Mouse (Mus musculus) hindbrain, postnatal 0 days (tissue): ENCODE data around the gene Slc25a34. TPM values are rescaled to one million over a fixed set of nuclear protein-coding genes. Genes with fewer than 3 reads are reported as not detected.

Experiments used
- ATAC-seq: fragments of 200-750 bp; cut with Nextera tagmentation; 2 replicates; pipeline ENCODE4 v1.8.0; 2017; ENCODE audit warnings: mild to moderate bottlenecking, moderate TSS enrichment, moderate library complexity
- DNase-seq: peaks from one replicate; pipeline ENCODE4 v3.0.0-alpha.2; 2015; ENCODE audit warnings: low spot score
- H3K27ac ChIP-seq: fragments of 300-500 bp; sonication (generic); 2 replicates; pipeline ENCODE4 v1.5.1; 2014; ENCODE audit warnings: mild to moderate bottlenecking
- H3K27me3 ChIP-seq: fragments of 300-500 bp; sonication (generic); 2 replicates; pipeline ENCODE4 v1.6.1; 2014; ENCODE audit warnings: low read length, mixed read lengths; ENCODE audit not compliant: insufficient read depth
- H3K36me3 ChIP-seq: fragments of 300-500 bp; sonication (generic); 2 replicates; pipeline ENCODE4 v1.6.1; 2014; ENCODE audit warnings: low read length, mixed read lengths; ENCODE audit not compliant: insufficient read depth
- H3K4me1 ChIP-seq: fragments of 300-500 bp; sonication (generic); 2 replicates; pipeline ENCODE4 v1.6.1; 2014; ENCODE audit warnings: antibody characterized with exemption, low read length, mixed read lengths; ENCODE audit not compliant: insufficient read depth
- H3K4me2 ChIP-seq: fragments of 300-500 bp; sonication (generic); 2 replicates; pipeline ENCODE4 v1.6.1; 2014; ENCODE audit warnings: low read depth, mild to moderate bottlenecking, low read length, moderate library complexity, mixed read lengths
- H3K4me3 ChIP-seq: fragments of 300-500 bp; sonication (generic); 2 replicates; pipeline ENCODE4 v1.5.1; 2014; ENCODE audit warnings: low read length
- H3K9ac ChIP-seq: fragments of 300-500 bp; sonication (generic); replicated peaks from 2 replicates; pipeline ENCODE4 v1.6.1; 2014; ENCODE audit warnings: mild to moderate bottlenecking, low read length, moderate library complexity, mixed read lengths
- H3K9me3 ChIP-seq: fragments of 300-500 bp; sonication (generic); 2 replicates; pipeline ENCODE4 v1.6.1; 2016; ENCODE audit warnings: low read length, mixed read lengths
- CTCF ChIP-seq: IDR thresholded peaks from 2 replicates; pipeline ENCODE4 v1.5.1; 2016; ENCODE audit warnings: antibody characterized with exemption, control low read depth, low read depth
- WGBS: fragments of 180-500 bp; shearing (Covaris S2); extraction: QIAGEN DNeasy Blood & Tissue Kit; methylation state at CpG from one replicate; pipeline ENCODE4 v1.1.7; 2014; 5-methylcytosine and 5-hydroxymethylcytosine counted together
- polyA plus RNA-seq: library from polyadenylated mRNA; unstranded; fragments of >200 nt; fragmentation: Nextera tagmentation; extraction: Ambion mirVana; gene quantifications from 2 replicates; pipeline ENCODE4 v1.2.1, GENCODE M21; 2015
- total RNA-seq: library from RNA; depleted of rRNA; stranded (reverse); fragments of >200 nt; gene quantifications from 2 replicates; pipeline ENCODE4 v1.2.3, GENCODE M21; 2014

Slc25a34 gene
- total and polyA plus RNA-seq, 2 experiments from 2014 or later, result 3.6 to 18.1 TPM

GRCm38 (mm10) chr4:141576404-141576803, 47.2 kb downstream of the Slc25a34 start:
- Histone ChIP-seq H3K9me3 (no peaks in the 10 kb centered on the region), H3K4me1 (no peaks in the 10 kb centered on the region), H3K27ac (no peak overlapping the region), H3K4me2 (no peak overlapping the region), H3K36me3 (no peaks in the 10 kb centered on the region), H3K27me3 (no peaks in the 10 kb centered on the region), H3K4me3 (no peak overlapping the region), H3K9ac (no peak overlapping the region)
- DNase-seq (no peak), ATAC-seq (no peak)
- 89% methylated on average over 11 of the region's 11 CpGs for WGBS
- TF ChIP-seq CTCF, result no peak

GRCm38 (mm10) chr4:141574789-141575702, 48.6 kb downstream of the Slc25a34 start:
- Histone ChIP-seq H3K27me3 (no peaks in the 10 kb centered on the region), H3K4me3 (no peak overlapping the region), H3K36me3 (no peaks in the 10 kb centered on the region), H3K27ac (no peak overlapping the region), H3K4me1 (no peaks in the 10 kb centered on the region), H3K9me3 (no peaks in the 10 kb centered on the region), H3K4me2 (no peak overlapping the region), H3K9ac (no peak overlapping the region)
- ATAC-seq, result peak; percentile 65
- WGBS, result 41% methylated on average over 27 of the region's 27 CpGs
- DNase-seq, result peak; percentile 91
- TF ChIP-seq CTCF, result peak; percentile 93

GRCm38 (mm10) chr4:141573359-141573966, 50.2 kb downstream of the Slc25a34 start:
- ATAC-seq, result no peak
- TF ChIP-seq CTCF, result no peak
- no peak overlapping the region for H3K27ac ChIP-seq
- DNase-seq, result no peak
- no peaks in the 10 kb centered on the region for H3K9me3 ChIP-seq
- no peaks in the 10 kb centered on the region for H3K27me3 ChIP-seq
- 71% methylated on average over 6 of the region's 6 CpGs for WGBS
- H3K9ac ChIP-seq, result no peak overlapping the region
- no peaks in the 10 kb centered on the region for H3K4me1 ChIP-seq
- no peaks in the 10 kb centered on the region for H3K36me3 ChIP-seq
- no peak overlapping the region for H3K4me2 ChIP-seq
- H3K4me3 ChIP-seq, result no peak overlapping the region

- Histone ChIP-seq H3K9me3 (no peaks in the 10 kb centered on the region), H3K4me1 (no peaks in the 10 kb centered on the region), H3K36me3 (no peaks in the 10 kb centered on the region), H3K4me3 (no peak overlapping the region), H3K27ac (no peak overlapping the region), H3K27me3 (no peaks in the 10 kb centered on the region), H3K9ac (no peak overlapping the region), H3K4me2 (no peak overlapping the region)
- DNase-seq (no peak), ATAC-seq (no peak)
- no peak for TF ChIP-seq CTCF
- 82% methylated on average over 7 of the region's 7 CpGs for WGBS
Measured at GRCm38 (mm10) chr4:141572668-141573358, 50.8 kb downstream of the Slc25a34 start.

GRCm38 (mm10) chr4:141571934-141572333, 51.7 kb downstream of the Slc25a34 start:
- ATAC-seq, result no peak
- H3K27ac ChIP-seq, result no peak overlapping the region
- no peak overlapping the region for H3K9ac ChIP-seq
- no peaks in the 10 kb centered on the region for H3K36me3 ChIP-seq
- DNase-seq, result no peak
- H3K4me3 ChIP-seq, result no peak overlapping the region
- no peaks in the 10 kb centered on the region for H3K27me3 ChIP-seq
- H3K4me1 ChIP-seq, result no peaks in the 10 kb centered on the region
- no peaks in the 10 kb centered on the region for H3K9me3 ChIP-seq
- 83% methylated on average over 10 of the region's 10 CpGs for WGBS
- no peak overlapping the region for H3K4me2 ChIP-seq
- TF ChIP-seq CTCF, result no peak

GRCm38 (mm10) chr4:141571337-141571739, 52.3 kb downstream of the Slc25a34 start:
- H3K4me1 ChIP-seq, result no peaks in the 10 kb centered on the region
- no peak overlapping the region for H3K4me3 ChIP-seq
- no peak overlapping the region for H3K4me2 ChIP-seq
- H3K27ac ChIP-seq, result no peak overlapping the region
- TF ChIP-seq CTCF, result no peak
- no peaks in the 10 kb centered on the region for H3K9me3 ChIP-seq
- DNase-seq (no peak), ATAC-seq (no peak)
- H3K9ac ChIP-seq, result no peak overlapping the region
- no peaks in the 10 kb centered on the region for H3K27me3 ChIP-seq
- 66% methylated on average over 6 of the region's 6 CpGs for WGBS
- no peaks in the 10 kb centered on the region for H3K36me3 ChIP-seq
